Mouse (Mus musculus): Measurements from ENCODE around the gene Cacna1e.

DNA sequence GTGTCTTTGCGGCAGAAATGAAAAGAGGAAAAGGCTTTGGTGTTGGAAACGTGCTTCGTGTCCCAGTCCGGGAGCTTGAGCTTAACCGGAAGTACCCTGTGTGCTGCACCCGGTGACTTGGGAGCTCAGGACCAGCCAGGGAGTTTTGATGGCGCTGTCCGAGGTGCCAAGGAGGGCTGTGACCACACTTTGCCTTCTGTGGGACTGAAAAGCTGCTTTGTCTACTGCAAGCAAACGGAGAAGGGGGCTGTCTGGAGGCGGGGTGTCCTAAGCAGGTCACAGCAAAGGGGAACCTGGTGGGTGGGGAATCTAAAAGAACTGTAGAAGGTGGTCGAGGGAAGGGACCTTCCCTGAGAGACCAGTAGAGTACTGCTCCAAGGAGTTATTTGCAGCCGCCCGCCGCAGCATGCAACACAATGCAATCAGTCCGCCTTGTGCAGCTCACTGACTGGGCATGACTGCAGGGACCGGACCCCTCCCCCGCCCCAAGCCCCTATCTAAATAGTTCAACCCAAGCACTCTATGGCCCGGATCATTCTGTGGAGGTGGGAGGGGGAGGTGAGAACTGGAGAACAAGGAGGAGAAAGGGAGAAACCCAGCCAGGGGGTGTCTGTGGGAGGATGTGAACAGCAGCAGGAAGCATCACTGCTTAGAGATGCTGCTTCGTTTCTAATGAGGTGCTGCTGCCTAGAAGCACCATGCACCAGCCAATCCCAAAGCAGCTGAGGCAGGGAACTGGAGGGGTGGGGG is 160.6 kb downstream of the Cacna1e start:
- TF ChIP-seq POLR2A (IDR thresholded peaks at IDR 0.05; ENCODE audit: extremely low read depth, insufficient read depth, low read length) (peak; percentile 50), CTCF (IDR thresholded peaks at IDR 0.05; ENCODE audit: extremely low read depth, insufficient read depth, low read length) (no peak)
